Mouse (Mus musculus) bone marrow, adult 2 months (tissue): ENCODE data around the gene Rbpj. TPM values are rescaled to one million over a fixed set of nuclear protein-coding genes. Genes with fewer than 3 reads are reported as not detected.
A peak's percentile ranks its signal among the peaks of the same experiment; 100 is the strongest.

ENCODE experiments used
- H3K27ac ChIP-seq: fragments of 200-500 bp; 2 replicates; pipeline ENCODE4 v1.5.1; 2012; ENCODE audit warnings: low read depth, mild to moderate bottlenecking, control low read depth, inconsistent platforms, low read length; ENCODE audit not compliant: control insufficient read depth, poor library complexity, insufficient read depth
- H3K4me1 ChIP-seq: fragments of 200-500 bp; 2 replicates; pipeline ENCODE4 v1.6.1; 2011; ENCODE audit warnings: low read length; ENCODE audit not compliant: control insufficient read depth, insufficient read depth
- H3K4me3 ChIP-seq: fragments of 200-500 bp; replicated peaks from 2 replicates; pipeline ENCODE3; 2011; ENCODE audit warnings: mild to moderate bottlenecking, low read depth, low read length, control low read depth; ENCODE audit not compliant: control insufficient read depth
- CTCF ChIP-seq: fragments of 200-500 bp; IDR thresholded peaks from 2 replicates; pipeline ENCODE4 v1.5.1; 2011; ENCODE audit warnings: low read length, control low read depth; ENCODE audit not compliant: control insufficient read depth, insufficient read depth
- POLR2A ChIP-seq: fragments of 200-500 bp; IDR thresholded peaks from 2 replicates; pipeline ENCODE4 v1.6.1; 2011; ENCODE audit warnings: low read depth, mild to moderate bottlenecking, control low read depth, low read length, borderline replicate concordance; ENCODE audit not compliant: control insufficient read depth
- WGBS: fragments of 180-500 bp; shearing (Covaris S2); methylation state at CpG from one replicate; pipeline ENCODE4 v1.1.7; 2018; 5-methylcytosine and 5-hydroxymethylcytosine counted together
- polyA plus RNA-seq: library from polyadenylated mRNA; stranded (reverse); fragments of >200 nt; gene quantifications from 2 replicates; pipeline ENCODE4 v1.2.4, GENCODE M21; 2011; ENCODE audit warnings: low replicate concordance; ENCODE audit not compliant: missing spikeins, insufficient read depth, insufficient read length

Gene Rbpj
- polyA plus RNA-seq, 1 experiment, result 26.0 TPM

GRCm38 (mm10) chr5:53509465-53509864 is 43.5 kb downstream of the Rbpj start:
- H3K27ac ChIP-seq, result no peak overlapping the region; the same call in 1 of the 2 replicates
- WGBS, result 40% methylated on average over 10 of the region's 10 CpGs
- TF ChIP-seq CTCF (no peak), POLR2A (no peak)
- peak overlapping the region; percentile 60 for H3K4me3 ChIP-seq
- H3K4me1 ChIP-seq, result no peaks in the 10 kb centered on the region; the same call in 1 of the 2 replicates

GRCm38 (mm10) chr5:53509927-53510326 is 44.0 kb downstream of the Rbpj start:
- TF ChIP-seq POLR2A (no peak), CTCF (no peak)
- Histone ChIP-seq H3K27ac (no peak overlapping the region), H3K4me1 (no peaks in the 10 kb centered on the region; the same call in 1 of the 2 replicates), H3K4me3 (no peak overlapping the region)
- WGBS, result 77% methylated on average over 2 of the region's 2 CpGs

DNA sequence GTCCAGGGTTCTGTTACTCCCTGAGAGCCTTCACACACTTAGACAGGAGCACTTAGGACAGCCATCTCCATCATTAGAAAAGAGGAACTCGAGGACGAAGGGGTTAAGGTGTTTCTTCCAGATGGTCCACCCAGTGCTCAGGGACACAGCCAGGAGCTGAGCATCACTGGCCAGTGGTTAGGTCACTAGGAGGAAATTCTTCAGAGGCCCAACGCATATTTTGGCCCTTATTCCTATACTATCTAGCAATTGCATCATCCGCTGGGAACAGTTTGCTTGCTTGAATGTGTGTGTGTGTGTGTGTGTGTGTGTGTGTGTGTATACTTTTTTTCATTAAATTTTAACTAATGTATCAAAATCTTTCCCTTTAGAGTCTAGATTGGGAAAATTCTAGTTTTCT is 45.5 kb downstream of the Rbpj start:
- Histone ChIP-seq H3K27ac (no peak overlapping the region), H3K4me1 (no peaks in the 10 kb centered on the region; the same call in 1 of the 2 replicates), H3K4me3 (no peak overlapping the region)
- TF ChIP-seq POLR2A, result no peak
- TF ChIP-seq CTCF, result no peak
- 57% methylated on average over 4 of the region's 4 CpGs for WGBS

GRCm38 (mm10) chr5:53514959-53515612 is 49.1 kb downstream of the Rbpj start:
- no peak overlapping the region for H3K4me3 ChIP-seq
- TF ChIP-seq CTCF, result no peak
- TF ChIP-seq POLR2A, result no peak
- no peaks in the 10 kb centered on the region; the same call in 1 of the 2 replicates for H3K4me1 ChIP-seq
- 83% methylated on average over 4 of the region's 4 CpGs for WGBS
- H3K27ac ChIP-seq, result no peak overlapping the region

DNA sequence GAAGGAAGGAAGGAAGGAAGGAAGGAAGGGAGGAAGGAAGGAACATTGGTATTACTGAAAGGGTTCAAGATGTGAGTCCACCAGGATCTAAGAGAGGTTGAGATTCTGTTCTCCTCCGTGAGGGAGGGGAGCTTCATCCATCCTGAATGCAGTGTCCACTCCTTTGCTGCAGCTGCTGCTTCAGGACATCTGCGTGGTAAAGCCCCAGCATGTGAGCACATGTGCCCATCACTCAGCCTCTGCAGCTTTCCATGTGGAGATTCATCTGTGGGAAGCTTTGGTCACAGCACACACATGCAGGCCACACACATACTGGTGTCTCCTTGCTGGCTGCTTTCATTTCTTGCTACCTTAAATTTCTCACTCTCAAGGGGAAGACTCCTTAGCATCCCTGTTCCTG is 50.5 kb downstream of the Rbpj start:
- Histone ChIP-seq H3K27ac (no peak overlapping the region), H3K4me1 (no peaks in the 10 kb centered on the region), H3K4me3 (no peak overlapping the region)
- no peak for TF ChIP-seq CTCF
- TF ChIP-seq POLR2A, result no peak
- 74% methylated on average over 2 of the region's 2 CpGs for WGBS

GRCm38 (mm10) chr5:53517802-53518201 is 51.9 kb downstream of the Rbpj start:
- H3K4me1 ChIP-seq, result no peaks in the 10 kb centered on the region
- WGBS, result 82% methylated on average over 8 of the region's 8 CpGs
- no peak for TF ChIP-seq CTCF
- no peak for TF ChIP-seq POLR2A
- H3K4me3 ChIP-seq, result no peak overlapping the region
- H3K27ac ChIP-seq, result no peak overlapping the region

GRCm38 (mm10) chr5:53519131-53519530 is 53.2 kb downstream of the Rbpj start:
- no peak overlapping the region for H3K27ac ChIP-seq
- H3K4me3 ChIP-seq, result no peak overlapping the region
- 54% methylated on average over 4 of the region's 4 CpGs for WGBS
- TF ChIP-seq POLR2A (no peak), CTCF (no peak)
- no peaks in the 10 kb centered on the region for H3K4me1 ChIP-seq

DNA sequence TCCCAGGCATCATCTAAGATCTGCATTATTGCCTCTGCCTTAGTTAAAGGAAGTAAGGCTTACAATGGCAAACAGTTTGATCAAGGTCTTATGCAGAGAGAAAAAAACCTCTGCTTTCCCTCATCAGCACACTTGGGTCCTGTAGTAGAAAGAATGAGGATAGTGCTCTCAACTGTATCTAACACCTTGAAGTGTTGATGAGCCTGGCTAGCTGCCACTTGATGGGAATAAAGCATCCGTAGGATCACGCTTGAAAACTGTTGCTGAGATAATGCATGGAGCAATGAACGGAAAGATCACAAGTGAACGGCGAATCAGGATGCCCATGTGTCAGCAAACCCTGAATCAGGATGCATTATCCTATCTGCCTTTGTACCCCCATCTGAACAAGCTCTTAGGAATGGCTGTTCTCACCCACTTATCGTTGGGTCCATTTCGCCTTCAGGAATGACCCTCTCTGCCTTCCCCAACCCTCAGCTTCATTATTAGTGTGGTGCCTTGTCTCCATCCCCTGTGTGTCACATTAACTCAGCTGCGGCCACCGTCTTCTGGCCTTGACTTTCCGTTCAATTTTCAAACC is 54.1 kb downstream of the Rbpj start:
- Histone ChIP-seq H3K4me1 (no peaks in the 10 kb centered on the region), H3K4me3 (no peak overlapping the region), H3K27ac (no peak overlapping the region)
- WGBS, result 86% methylated on average over 10 of the region's 10 CpGs
- TF ChIP-seq POLR2A (no peak), CTCF (no peak)

DNA sequence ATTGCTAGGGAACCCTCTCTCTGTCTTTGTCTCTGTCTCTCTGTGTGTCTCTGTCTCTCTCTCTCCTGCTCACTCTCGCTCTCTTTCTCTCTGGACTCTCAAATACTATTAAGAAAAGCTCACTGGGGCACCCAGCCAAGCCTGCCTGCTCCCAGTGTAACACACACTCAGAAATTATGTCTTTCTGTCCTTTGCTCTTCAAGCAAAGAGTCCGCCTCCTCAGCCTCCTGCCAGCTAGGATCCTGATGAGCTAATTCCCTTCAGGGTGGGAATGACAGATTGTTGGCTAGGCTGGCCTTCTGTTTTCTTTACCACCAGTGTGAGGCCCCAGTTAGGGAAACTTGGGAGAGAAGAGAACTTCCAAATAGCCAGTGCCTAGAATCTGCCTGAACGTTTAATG is 57.1 kb downstream of the Rbpj start:
- no peaks in the 10 kb centered on the region for H3K4me1 ChIP-seq
- no peak for TF ChIP-seq POLR2A
- no peak for TF ChIP-seq CTCF
- no peak overlapping the region for H3K27ac ChIP-seq
- no peak overlapping the region for H3K4me3 ChIP-seq
- WGBS, result 65% methylated on average over 3 of the region's 3 CpGs
